Mouse (Mus musculus): ENCODE measurements around the gene Fam181b. TPM values are rescaled to one million over a fixed set of nuclear protein-coding genes. Genes with fewer than 3 reads are reported as not detected.

Gene Fam181b
- polyA plus RNA-seq, 1 experiment from 2014 or later = 84.8 TPM

Other genes starting within 250 kb of the Fam181b start
- gene Ddias, start 205.6 kb upstream of the Fam181b start, polyA plus RNA-seq (2015; fragmentation: Nextera tagmentation; extraction: Ambion mirVana) = 3.6 and 4.7 TPM in 2 replicates
- 21.4 and 23.5 TPM in 2 replicates for gene Prcp, start 205.4 kb upstream of the Fam181b start, polyA plus RNA-seq (2015; fragmentation: Nextera tagmentation; extraction: Ambion mirVana)